Mouse (Mus musculus) hematopoietic multipotent progenitor cell, adult 10-12 weeks (in vitro differentiated cells): ENCODE measurements around the gene Esp6. TPM values are rescaled to one million over a fixed set of nuclear protein-coding genes. Genes with fewer than 3 reads are reported as not detected.

Experiments used
- polyA plus RNA-seq: library from polyadenylated mRNA; stranded (reverse); fragments of >175 nt; gene quantifications from 2 replicates; pipeline ENCODE4 v1.2.3, GENCODE M21; 2012; ENCODE audit warnings: low replicate concordance

Esp6 gene
- polyA plus RNA-seq, result not detected in 2 replicates

GRCm38 (mm10) chr17:40561207-40561606 lies at the start of gene Esp6:
TSS of gene Esp6 (plus strand) at chr17:40561507.

GRCm38 (mm10) chr17:40519818-40520217 lies 41.5 kb upstream of the Esp6 start, which contains the start of gene Esp8:
TSS of gene Esp8 (plus strand) at chr17:40520022.

GRCm38 (mm10) chr17:40598294-40598693 lies 37.0 kb downstream of the Esp6 start, which contains the start of gene Esp4:
TSS of gene Esp4 (plus strand) at chr17:40598594.

Other genes with a start within 250 kb of the Esp6 start
- gene Crisp1, start 242.3 kb upstream of the Esp6 start, polyA plus RNA-seq, result not detected in 2 replicates
- not detected in 2 replicates for gene Esp8, start 41.5 kb upstream of the Esp6 start, polyA plus RNA-seq
- gene Esp4, start 37.1 kb downstream of the Esp6 start, polyA plus RNA-seq, result not detected in 2 replicates
- not detected in 2 replicates for gene Esp3, start 70.6 kb downstream of the Esp6 start, polyA plus RNA-seq
- gene Esp1, start 165.6 kb downstream of the Esp6 start, polyA plus RNA-seq, result not detected in 2 replicates
- gene Crisp2, start 245.5 kb downstream of the Esp6 start, polyA plus RNA-seq, result not detected in 2 replicates
- 0.24 and 8.2 TPM in 2 replicates for gene Rhag, start 249.6 kb downstream of the Esp6 start, polyA plus RNA-seq